Mouse (Mus musculus) forebrain, postnatal 0 days (tissue): ENCODE data around the gene Adamts6. TPM values are rescaled to one million over a fixed set of nuclear protein-coding genes. Genes with fewer than 3 reads are reported as not detected.

Experiments used
- ATAC-seq: fragments of 200-750 bp; cut with Nextera tagmentation; 2 replicates; pipeline ENCODE4 v1.8.0; 2017; ENCODE audit warnings: mild to moderate bottlenecking, moderate library complexity
- DNase-seq: peaks from one replicate; pipeline ENCODE4 v3.0.0-alpha.2; 2015
- H3K27ac ChIP-seq: fragments of 300-500 bp; sonication (generic); 2 replicates; pipeline ENCODE4 v1.5.1; 2014; ENCODE audit warnings: low read depth, mild to moderate bottlenecking, antibody characterized with exemption, low read length, moderate library complexity, mixed read lengths
- H3K27me3 ChIP-seq: fragments of 300-500 bp; sonication (generic); 2 replicates; pipeline ENCODE4 v1.6.1; 2014; ENCODE audit warnings: mild to moderate bottlenecking, low read length, mixed read lengths; ENCODE audit not compliant: insufficient read depth
- H3K36me3 ChIP-seq: fragments of 300-500 bp; sonication (generic); 2 replicates; pipeline ENCODE4 v1.6.1; 2014; ENCODE audit warnings: mild to moderate bottlenecking, moderate library complexity; ENCODE audit not compliant: insufficient read depth
- H3K4me1 ChIP-seq: fragments of 300-500 bp; sonication (generic); 2 replicates; pipeline ENCODE4 v1.6.1; 2014; ENCODE audit warnings: antibody characterized with exemption; ENCODE audit not compliant: insufficient read depth
- H3K4me2 ChIP-seq: fragments of 300-500 bp; sonication (generic); 2 replicates; pipeline ENCODE4 v1.6.1; 2014; ENCODE audit warnings: low read depth, mild to moderate bottlenecking, moderate library complexity
- H3K4me3 ChIP-seq: fragments of 300-500 bp; sonication (generic); 2 replicates; pipeline ENCODE4 v1.5.1; 2014; ENCODE audit warnings: low read depth, low read length, mixed read lengths
- H3K9ac ChIP-seq: fragments of 300-500 bp; sonication (generic); 2 replicates; pipeline ENCODE4 v1.6.1; 2014; ENCODE audit warnings: mild to moderate bottlenecking
- H3K9me3 ChIP-seq: fragments of 300-500 bp; sonication (generic); 2 replicates; pipeline ENCODE4 v1.6.1; 2016; ENCODE audit warnings: low read length
- CTCF ChIP-seq: sonication (generic); IDR thresholded peaks from 2 replicates; pipeline ENCODE4 v1.5.1; 2016; ENCODE audit warnings: antibody characterized with exemption, control low read depth, low read depth
- WGBS: fragments of 180-500 bp; shearing (Covaris S2); extraction: QIAGEN DNeasy Blood & Tissue Kit; methylation state at CpG from one replicate; pipeline ENCODE4 v1.1.7; 2014; 5-methylcytosine and 5-hydroxymethylcytosine counted together
- polyA plus RNA-seq: library from polyadenylated mRNA; unstranded; fragments of >200 nt; fragmentation: Nextera tagmentation; extraction: Ambion mirVana; gene quantifications from 2 replicates; pipeline ENCODE4 v1.2.1, GENCODE M21; 2015
- total RNA-seq: library from RNA; depleted of rRNA; stranded (reverse); fragments of >200 nt; gene quantifications from 2 replicates; pipeline ENCODE4 v1.2.3, GENCODE M21; 2014

Adamts6 gene
- total and polyA plus RNA-seq, 2 experiments from 2014 or later = 0.62 to 4.6 TPM

DNA sequence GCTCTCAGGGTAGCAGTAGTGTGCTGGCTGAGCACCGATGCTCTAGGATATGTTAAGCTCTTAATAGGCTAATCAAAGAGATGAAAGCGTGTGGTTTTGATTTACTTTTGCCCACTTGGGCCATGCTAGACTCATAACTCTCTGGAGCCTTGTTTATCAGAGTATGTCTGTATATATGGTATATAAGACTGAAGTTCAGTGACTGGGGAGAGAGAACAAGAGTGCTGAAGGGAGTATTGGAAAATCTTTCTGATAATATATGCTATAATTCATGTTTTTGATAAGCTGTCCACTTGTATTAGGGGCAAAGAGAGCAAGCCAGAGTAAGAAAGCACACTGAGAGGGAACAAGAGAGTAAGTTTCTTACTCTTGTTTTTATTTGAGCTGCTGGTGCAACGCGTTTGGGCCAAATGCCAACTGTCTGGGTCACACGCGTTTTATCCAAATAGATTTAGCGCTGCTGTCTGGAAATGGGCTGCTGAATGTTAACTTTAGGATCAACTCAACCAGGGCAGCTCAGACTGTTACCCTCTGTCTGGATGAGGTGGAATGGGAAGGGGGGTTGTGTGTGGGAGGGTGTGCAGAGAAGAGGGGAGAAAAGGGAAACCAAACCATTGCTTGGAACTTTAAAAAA, 708 bp downstream of the Adamts6 start:
- no peaks in the 10 kb centered on the region; the same call in 1 of the 2 replicates for H3K4me1 ChIP-seq
- H3K4me2 ChIP-seq = peak overlapping the region; percentile 68
- DNase-seq (peak; percentile 51), ATAC-seq (peak; percentile 20; the same call in 1 of the 2 replicates)
- peak overlapping the region; percentile 35; the same call in 1 of the 2 replicates for H3K9ac ChIP-seq
- no peaks in the 10 kb centered on the region for H3K27me3 ChIP-seq
- H3K4me3 ChIP-seq = peak overlapping the region; percentile 44
- H3K36me3 ChIP-seq = no peaks in the 10 kb centered on the region
- no peak overlapping the region for H3K27ac ChIP-seq
- TF ChIP-seq CTCF = no peak
- 1% methylated on average over 7 of the region's 7 CpGs for WGBS
- H3K9me3 ChIP-seq = no peaks in the 10 kb centered on the region

- Histone ChIP-seq H3K4me2 (no peak overlapping the region; the same call in 1 of the 2 replicates), H3K36me3 (no peaks in the 10 kb centered on the region), H3K9me3 (no peaks in the 10 kb centered on the region), H3K4me3 (no peak overlapping the region), H3K9ac (no peak overlapping the region), H3K27ac (no peak overlapping the region), H3K27me3 (no peaks in the 10 kb centered on the region), H3K4me1 (no peaks in the 10 kb centered on the region; the same call in 1 of the 2 replicates)
- DNase-seq (no peak), ATAC-seq (no peak)
- TF ChIP-seq CTCF = no peak
These were observed 1.5 kb downstream of the Adamts6 start for GRCm38 (mm10) chr13:104289176-104289575.

GRCm38 (mm10) chr13:104295472-104295871, 7.8 kb downstream of the Adamts6 start:
- TF ChIP-seq CTCF = no peak
- 93% methylated on average over 1 of the region's 1 CpGs for WGBS
- no peak for ATAC-seq

GRCm38 (mm10) chr13:104329336-104329735, 41.7 kb downstream of the Adamts6 start:
- Histone ChIP-seq H3K4me3 (no peak overlapping the region), H3K9ac (no peak overlapping the region), H3K4me2 (no peak overlapping the region), H3K9me3 (no peaks in the 10 kb centered on the region), H3K27ac (no peak overlapping the region), H3K36me3 (no peaks in the 10 kb centered on the region), H3K4me1 (no peaks in the 10 kb centered on the region), H3K27me3 (no peaks in the 10 kb centered on the region)
- no peak for TF ChIP-seq CTCF
- WGBS = 91% methylated on average over 3 of the region's 3 CpGs
- DNase-seq = no peak
- ATAC-seq = no peak

More at GRCm38 (mm10) chr13:104295472-104295871, 7.8 kb downstream of the Adamts6 start:
- Histone ChIP-seq H3K4me2 (no peak overlapping the region), H3K4me1 (no peaks in the 10 kb centered on the region), H3K4me3 (no peak overlapping the region), H3K27ac (no peak overlapping the region), H3K9me3 (no peaks in the 10 kb centered on the region), H3K9ac (no peak overlapping the region), H3K36me3 (no peaks in the 10 kb centered on the region), H3K27me3 (no peaks in the 10 kb centered on the region)
- no peak for DNase-seq

DNA sequence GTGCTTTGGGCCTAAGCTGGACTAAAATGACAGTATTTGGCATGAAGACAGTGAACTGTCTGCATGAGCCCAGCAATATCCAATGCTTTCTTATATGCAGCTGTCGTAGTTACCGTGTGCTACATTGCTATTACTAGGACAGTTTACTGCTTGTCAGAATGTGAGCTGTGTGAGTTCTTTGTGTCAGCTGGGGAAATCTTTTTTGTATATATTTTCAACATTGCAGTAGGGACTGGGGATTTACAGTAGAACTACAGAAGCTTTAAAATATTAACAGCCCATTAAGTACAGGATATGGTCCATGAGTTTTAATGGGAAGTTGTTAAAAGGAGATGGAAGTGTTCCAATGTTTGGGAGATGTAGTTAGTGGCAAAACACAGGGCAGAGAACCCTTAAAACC, 42.1 kb downstream of the Adamts6 start:
- H3K27ac ChIP-seq = no peak overlapping the region
- H3K4me3 ChIP-seq = no peak overlapping the region
- no peaks in the 10 kb centered on the region for H3K9me3 ChIP-seq
- ATAC-seq = no peak; the same call in 1 of the 2 replicates
- H3K9ac ChIP-seq = no peak overlapping the region
- H3K27me3 ChIP-seq = no peaks in the 10 kb centered on the region
- 45% methylated on average over 2 of the region's 2 CpGs for WGBS
- peak; percentile 4 for DNase-seq
- H3K4me2 ChIP-seq = no peak overlapping the region
- no peaks in the 10 kb centered on the region for H3K4me1 ChIP-seq
- H3K36me3 ChIP-seq = no peaks in the 10 kb centered on the region
- TF ChIP-seq CTCF = no peak

DNA sequence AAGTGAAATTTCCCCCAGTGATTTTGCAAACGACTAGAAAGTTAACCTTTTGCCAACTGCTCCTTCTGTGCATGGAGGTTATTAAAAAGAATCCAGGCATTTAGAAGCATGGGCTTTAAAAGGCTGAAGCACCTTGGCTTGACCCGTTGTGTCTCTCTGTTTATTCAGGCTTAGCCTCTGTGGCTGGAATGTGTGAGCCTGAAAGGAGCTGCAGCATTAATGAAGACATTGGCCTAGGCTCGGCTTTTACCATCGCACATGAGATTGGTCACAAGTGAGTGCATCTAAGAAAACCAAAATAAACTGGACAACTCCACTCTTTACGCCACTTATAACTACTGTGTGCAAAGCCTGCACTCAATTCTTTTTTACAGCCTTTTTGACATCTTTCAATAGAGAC, 65.0 kb downstream of the Adamts6 start:
- Histone ChIP-seq H3K27me3 (no peaks in the 10 kb centered on the region), H3K27ac (no peak overlapping the region), H3K36me3 (no peaks in the 10 kb centered on the region), H3K4me3 (no peak overlapping the region), H3K9me3 (no peaks in the 10 kb centered on the region), H3K4me2 (no peak overlapping the region), H3K9ac (no peak overlapping the region), H3K4me1 (no peaks in the 10 kb centered on the region)
- ATAC-seq (no peak), DNase-seq (no peak)
- WGBS = 52% methylated on average over 5 of the region's 5 CpGs
- TF ChIP-seq CTCF = no peak

GRCm38 (mm10) chr13:104393427-104394356, 106.1 kb downstream of the Adamts6 start:
- H3K4me2 ChIP-seq = no peak overlapping the region
- TF ChIP-seq CTCF = no peak
- H3K9me3 ChIP-seq = no peaks in the 10 kb centered on the region
- no peak overlapping the region for H3K9ac ChIP-seq
- ATAC-seq = peak; percentile 82
- no peaks in the 10 kb centered on the region for H3K36me3 ChIP-seq
- H3K4me3 ChIP-seq = no peak overlapping the region
- no peak overlapping the region for H3K27ac ChIP-seq
- no peaks in the 10 kb centered on the region for H3K27me3 ChIP-seq
- 60% methylated on average over 8 of the region's 8 CpGs for WGBS
- DNase-seq = peak; percentile 75
- no peaks in the 10 kb centered on the region for H3K4me1 ChIP-seq
